Comparison of ENCODE assay signal across 8 mouse cellular contexts in the genomic region with DNA sequence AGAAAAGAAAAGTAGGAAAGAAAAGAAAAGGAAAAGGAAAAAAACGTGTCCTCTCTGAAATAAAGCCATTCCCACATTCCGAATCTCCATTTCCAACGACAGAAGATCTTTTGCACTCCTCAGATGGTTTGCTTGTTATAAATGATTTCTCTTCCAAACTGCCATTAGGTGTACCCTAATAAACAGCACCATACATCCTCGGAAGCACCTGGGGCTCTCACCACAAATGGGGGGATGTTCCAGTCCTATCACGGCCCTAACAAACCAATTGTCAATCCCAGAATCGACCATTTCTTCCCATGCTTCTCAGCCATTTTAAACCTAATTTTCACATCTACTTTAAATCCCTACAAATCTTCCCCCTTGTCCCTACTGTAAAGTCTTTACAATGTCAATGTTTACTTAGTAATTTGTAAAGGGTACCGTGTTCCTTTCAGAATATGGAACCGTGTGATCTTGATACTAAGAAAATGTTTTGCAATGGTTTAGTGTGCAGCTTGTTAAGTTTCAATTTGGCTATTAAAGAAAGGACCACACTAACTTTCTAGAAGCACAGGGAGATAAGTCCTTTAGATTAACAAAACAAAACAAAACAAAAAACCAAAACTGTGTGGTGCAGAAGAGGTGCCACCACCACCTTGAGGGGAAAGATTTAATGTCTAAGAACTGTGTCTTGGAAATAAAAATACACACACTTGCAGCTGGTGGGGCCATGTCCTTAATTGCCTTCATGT.
DNase-seq lines count a peak whose midpoint lies in the region; ATAC-seq and TF ChIP-seq lines count a peak whose summit lies in the region.

No protein-coding gene starts in this region.

- H3K4me3 ChIP-seq in liver, adult 2 months (ENCODE audit: insufficient read depth, low read depth, low read length), result peak overlapping the region; percentile 38; the same call in 1 of the 2 replicates
- no peak overlapping the region for H3K4me3 ChIP-seq in embryonic facial prominence, embryonic 11.5 days (ENCODE audit: low read depth, low read length)
- H3K4me3 ChIP-seq in intestine, embryonic 16.5 days (ENCODE audit: low read length), result peak overlapping the region; percentile 23; the same call in 1 of the 2 replicates
- no peak overlapping the region for H3K4me3 ChIP-seq in neural tube, embryonic 15.5 days (replicated peaks)

- no peaks in the 10 kb centered on the region for H3K79me2 ChIP-seq in liver, adult 2 months (ENCODE audit: control insufficient read depth, insufficient read depth, low read length)

- H3K4me1 ChIP-seq in liver, adult 2 months (ENCODE audit: control insufficient read depth, insufficient read depth, low read length), result 0 out of 2 replicates have a peak, but pooled peaks cover 2% of the 10 kb centered on the region
- H3K4me1 ChIP-seq in embryonic facial prominence, embryonic 11.5 days (ENCODE audit: control insufficient read depth, insufficient read depth, low read length), result no peaks in the 10 kb centered on the region; the same call in 1 of the 2 replicates
- H3K4me1 ChIP-seq in intestine, embryonic 16.5 days (ENCODE audit: control insufficient read depth, insufficient read depth, low read length), result peaks cover 8% of the 10 kb centered on the region; the same call in 1 of the 2 replicates
- peaks cover 19% of the 10 kb centered on the region for H3K4me1 ChIP-seq in neural tube, embryonic 15.5 days

- no peaks in the 10 kb centered on the region for H3K36me3 ChIP-seq in liver, adult 2 months (ENCODE audit: control insufficient read depth, insufficient read depth, low read length)
- no peaks in the 10 kb centered on the region for H3K36me3 ChIP-seq in embryonic facial prominence, embryonic 11.5 days (replicated peaks; ENCODE audit: control insufficient read depth, insufficient read depth, low read depth, low read length)
- H3K36me3 ChIP-seq in intestine, embryonic 16.5 days (ENCODE audit: control insufficient read depth, insufficient read depth, low read length), result no peaks in the 10 kb centered on the region
- H3K36me3 ChIP-seq in neural tube, embryonic 15.5 days, result no peaks in the 10 kb centered on the region

- H3K4me2 ChIP-seq in embryonic facial prominence, embryonic 11.5 days (ENCODE audit: low read depth, low read length), result no peak overlapping the region
- H3K4me2 ChIP-seq in intestine, embryonic 16.5 days (ENCODE audit: low read depth, low read length), result peak overlapping the region; percentile 63
- H3K4me2 ChIP-seq in neural tube, embryonic 15.5 days, result peak overlapping the region; percentile 57

- TF ChIP-seq POLR2A in liver, adult 2 months (IDR thresholded peaks at IDR 0.05; ENCODE audit: extremely low read depth, insufficient read depth, low read length), result no peak

- WGBS in liver, adult 2 months, result 19% methylated on average over 8 of the region's 8 CpGs
- WGBS in embryonic facial prominence, embryonic 11.5 days, result 36% methylated on average over 8 of the region's 8 CpGs
- 20% methylated on average over 8 of the region's 8 CpGs for WGBS in intestine, embryonic 16.5 days
- 14% methylated on average over 8 of the region's 8 CpGs for WGBS in neural tube, embryonic 15.5 days

- H3K9ac ChIP-seq in liver, adult 2 months (ENCODE audit: low read depth, low read length), result no peak overlapping the region; the same call in 1 of the 2 replicates
- no peak overlapping the region for H3K9ac ChIP-seq in embryonic facial prominence, embryonic 11.5 days (replicated peaks; ENCODE audit: low read length)
- H3K9ac ChIP-seq in intestine, embryonic 16.5 days (ENCODE audit: low read depth, low read length), result peak overlapping the region; percentile 63; the same call in 1 of the 2 replicates
- H3K9ac ChIP-seq in neural tube, embryonic 15.5 days (replicated peaks), result peak overlapping the region; percentile 28; the same call in 1 of the 2 replicates

- no peaks in the 10 kb centered on the region for H3K9me3 ChIP-seq in embryonic facial prominence, embryonic 11.5 days (replicated peaks; ENCODE audit: control insufficient read depth, low read length)
- H3K9me3 ChIP-seq in intestine, embryonic 16.5 days (ENCODE audit: control insufficient read depth, low read length), result no peaks in the 10 kb centered on the region
- H3K9me3 ChIP-seq in neural tube, embryonic 15.5 days (replicated peaks), result no peaks in the 10 kb centered on the region

- H3K27me3 ChIP-seq in liver, adult 2 months (ENCODE audit: control insufficient read depth, insufficient read depth, low read length), result no peaks in the 10 kb centered on the region
- H3K27me3 ChIP-seq in embryonic facial prominence, embryonic 11.5 days (ENCODE audit: control insufficient read depth, insufficient read depth, low read length), result no peaks in the 10 kb centered on the region
- H3K27me3 ChIP-seq in intestine, embryonic 16.5 days (replicated peaks; ENCODE audit: control insufficient read depth, insufficient read depth, low read length), result no peaks in the 10 kb centered on the region
- H3K27me3 ChIP-seq in neural tube, embryonic 15.5 days (replicated peaks), result no peaks in the 10 kb centered on the region

- ATAC-seq in embryonic facial prominence, embryonic 11.5 days (replicated peaks; ENCODE audit: insufficient number of reproducible peaks, low FRiP score, low TSS enrichment, low read depth), result no peak
- ATAC-seq in intestine, embryonic 16.5 days, result no peak
- ATAC-seq in neural tube, embryonic 15.5 days (ENCODE audit: low FRiP score), result no peak

- TF ChIP-seq CTCF in liver, adult 2 months (IDR thresholded peaks at IDR 0.05; ENCODE audit: low read depth, low read length), result no peak

- peak overlapping the region; percentile 58 for H3K27ac ChIP-seq in liver, adult 2 months (replicated peaks; ENCODE audit: insufficient read depth, low read depth, low read length)
- H3K27ac ChIP-seq in embryonic facial prominence, embryonic 11.5 days (replicated peaks; ENCODE audit: low read depth, low read length), result 0 out of 2 replicates have a peak overlapping the region, but pooled peaks have one; percentile 13
- peak overlapping the region; percentile 76 for H3K27ac ChIP-seq in intestine, embryonic 16.5 days (ENCODE audit: low read length)
- H3K27ac ChIP-seq in neural tube, embryonic 15.5 days (replicated peaks), result peak overlapping the region; percentile 88

- peak; percentile 42 for DNase-seq in liver, adult 2 months (ENCODE audit: extremely low read depth, low read depth, low spot score)
- no peak for DNase-seq in liver
- DNase-seq in embryonic facial prominence, embryonic 11.5 days (ENCODE audit: low spot score), result no peak
- no peak for DNase-seq in spleen, postnatal 10 days (ENCODE audit: low spot score in 2 of 2)
- no peak for DNase-seq in frontal cortex, postnatal 36 days (ENCODE audit: low spot score in 2 of 2)
- no peak for DNase-seq in urinary bladder, postnatal 25 days (ENCODE audit: low spot score)

Comparison
In these comparisons a context has a peak if more than half of its experiments do, and no peak if none do; other contexts are left out.
1. H3K27ac ChIP-seq: peak in every context shown above with its lines; median percentile 88 in neural tube, embryonic 15.5 days; 76 in intestine, embryonic 16.5 days; 58 in liver, adult 2 months; 13 in embryonic facial prominence, embryonic 11.5 days.
2. H3K4me3 ChIP-seq: peak in liver, adult 2 months (single experiment) and intestine, embryonic 16.5 days (single experiment); none in embryonic facial prominence, embryonic 11.5 days (single experiment) and neural tube, embryonic 15.5 days (single experiment).
3. H3K9ac ChIP-seq: peak in intestine, embryonic 16.5 days (single experiment) and neural tube, embryonic 15.5 days (single experiment); none in liver, adult 2 months (single experiment) and embryonic facial prominence, embryonic 11.5 days (single experiment).